Mouse (Mus musculus) erythroblast, adult 5-6 weeks (primary cell): ENCODE measurements around the gene Ccl12. TPM values are rescaled to one million over a fixed set of nuclear protein-coding genes. Genes with fewer than 3 reads are reported as not detected.

Experiments used
- ATAC-seq: replicated peaks from 2 replicates; pipeline ENCODE4 v1.8.0; 2016; ENCODE audit warnings: moderate number of reproducible peaks, mild to moderate bottlenecking, moderate TSS enrichment, inconsistent platforms; ENCODE audit not compliant: poor library complexity, low FRiP score, severe bottlenecking
- total RNA-seq, 2 experiments: library from RNA; stranded (forward) in 1 of 2; stranded (reverse) in 1 of 2; fragments of 150-400 nt in 1 of 2; fragments of 200-764, 138-1000 nt in 1 of 2; gene quantifications; 2 replicates each; pipeline versions ENCODE4 v1.2.3 to v1.2.4; 2015 to 2017; ENCODE audit warnings: low replicate concordance in 2 of 2

Ccl12 gene
- total RNA-seq, 2 experiments from 2014 or later = not detected

- no peak for ATAC-seq
These were observed 31.3 kb downstream of the Ccl12 start for GRCm38 (mm10) chr11:82132977-82133376.

DNA sequence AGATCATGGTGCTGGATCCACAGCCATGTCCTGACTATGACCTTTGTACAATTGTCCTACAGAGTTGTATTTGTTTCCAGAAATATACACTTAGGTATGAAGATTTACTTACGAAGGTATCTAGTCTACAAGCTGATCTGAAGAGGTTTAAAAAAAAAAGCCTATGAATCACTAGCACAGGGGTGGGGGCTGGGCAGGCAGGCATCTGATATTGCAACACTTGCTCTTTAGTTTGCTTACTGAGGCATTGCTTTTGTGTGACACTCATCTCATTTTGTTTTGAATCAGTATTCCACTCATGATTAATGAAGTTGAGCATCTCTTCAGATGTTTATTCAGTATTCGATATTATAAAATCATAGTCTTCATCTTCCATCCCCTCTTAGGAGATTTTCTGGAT lies 34.6 kb downstream of the Ccl12 start:
- ATAC-seq = no peak

- ATAC-seq = no peak
These were observed 37.9 kb downstream of the Ccl12 start for GRCm38 (mm10) chr11:82139492-82140094.

Other genes starting within 250 kb of the Ccl12 start
- not detected in 2 replicates for gene 5530401A14Rik, start 241.2 kb upstream of the Ccl12 start, total RNA-seq (2015; ENCODE audit: low replicate concordance)
- not detected in 2 replicates for gene 5530401A14Rik, start 241.2 kb upstream of the Ccl12 start, total RNA-seq (2017; ENCODE audit: low replicate concordance)
- not detected in 2 replicates for gene Asic2, start 133.4 kb upstream of the Ccl12 start, total RNA-seq (2015; ENCODE audit: low replicate concordance)
- gene Asic2, start 133.4 kb upstream of the Ccl12 start, total RNA-seq (2017; ENCODE audit: low replicate concordance) = not detected in 2 replicates
- 11.5 TPM in 1 of 2 replicates, not detected in the other for gene Ccl2, start 66.3 kb upstream of the Ccl12 start, total RNA-seq (2015; ENCODE audit: low replicate concordance)
- gene Ccl2, start 66.3 kb upstream of the Ccl12 start, total RNA-seq (2017; ENCODE audit: low replicate concordance) = not detected in 2 replicates
- gene Gm17268, start 63.3 kb upstream of the Ccl12 start, total RNA-seq (2015; ENCODE audit: low replicate concordance) = not detected in 2 replicates
- not detected in 2 replicates for gene Gm17268, start 63.3 kb upstream of the Ccl12 start, total RNA-seq (2017; ENCODE audit: low replicate concordance)
- gene Ccl7, start 56.1 kb upstream of the Ccl12 start, total RNA-seq (2015; ENCODE audit: low replicate concordance) = not detected in 2 replicates
- not detected in 2 replicates for gene Ccl7, start 56.1 kb upstream of the Ccl12 start, total RNA-seq (2017; ENCODE audit: low replicate concordance)
- not detected in 2 replicates for gene Ccl11, start 44.0 kb upstream of the Ccl12 start, total RNA-seq (2015; ENCODE audit: low replicate concordance)
- not detected in 2 replicates for gene Ccl11, start 44.0 kb upstream of the Ccl12 start, total RNA-seq (2017; ENCODE audit: low replicate concordance)
- not detected in 2 replicates for gene Ccl8, start 13.3 kb downstream of the Ccl12 start, total RNA-seq (2015; ENCODE audit: low replicate concordance)
- gene Ccl8, start 13.3 kb downstream of the Ccl12 start, total RNA-seq (2017; ENCODE audit: low replicate concordance) = not detected in 2 replicates
- not detected in 2 replicates for gene Ccl1, start 203.8 kb downstream of the Ccl12 start, total RNA-seq (2015; ENCODE audit: low replicate concordance)
- gene Ccl1, start 203.8 kb downstream of the Ccl12 start, total RNA-seq (2017; ENCODE audit: low replicate concordance) = not detected in 2 replicates